In genomic region chr11:18745840-18746239, GRCm38 (mm10) we compare ENCODE assay signal across 8 mouse cellular contexts.
DNase-seq lines count a peak whose midpoint lies in the region; ATAC-seq lines count a peak whose summit lies in the region.
"Had no signal": no experiment of that assay in that cellular context is flagged by ENCODE, and none has a peak within 500 bp of the region (broad histone marks: within the 10 kb centered on the region; RNA-seq: fewer than 3 reads in every experiment).

No protein-coding gene starts in this region.

- no peak overlapping the region for H3K9ac ChIP-seq in hindbrain, embryonic 14.5 days
- no peak overlapping the region for H3K9ac ChIP-seq in kidney, embryonic 15.5 days
- H3K9ac ChIP-seq in neural tube, embryonic 14.5 days (replicated peaks; ENCODE audit: low read depth, low read length) = no peak overlapping the region

- no peaks in the 10 kb centered on the region for H3K9me3 ChIP-seq in hindbrain, embryonic 14.5 days (ENCODE audit: control insufficient read depth, low read length)
- no peaks in the 10 kb centered on the region for H3K9me3 ChIP-seq in kidney, embryonic 15.5 days (replicated peaks)
- no peaks in the 10 kb centered on the region for H3K9me3 ChIP-seq in neural tube, embryonic 14.5 days (ENCODE audit: control insufficient read depth, low read length)

- no peaks in the 10 kb centered on the region for H3K27me3 ChIP-seq in hindbrain, embryonic 14.5 days (ENCODE audit: control insufficient read depth, insufficient read depth, low read length)
- no peaks in the 10 kb centered on the region for H3K27me3 ChIP-seq in kidney, embryonic 15.5 days
- no peaks in the 10 kb centered on the region for H3K27me3 ChIP-seq in neural tube, embryonic 14.5 days (ENCODE audit: control insufficient read depth, insufficient read depth, low read length)

- H3K4me3 ChIP-seq in hindbrain, embryonic 14.5 days (replicated peaks; ENCODE audit: low read length) = no peak overlapping the region
- no peak overlapping the region for H3K4me3 ChIP-seq in kidney, embryonic 15.5 days (replicated peaks)
- H3K4me3 ChIP-seq in neural tube, embryonic 14.5 days (ENCODE audit: low read depth, low read length) = no peak overlapping the region

- 0 out of 2 replicates have a peak overlapping the region, but pooled peaks have one; percentile 6 for H3K4me2 ChIP-seq in hindbrain, embryonic 14.5 days (replicated peaks)
- peak overlapping the region; percentile 35 for H3K4me2 ChIP-seq in kidney, embryonic 15.5 days
- no peak overlapping the region for H3K4me2 ChIP-seq in neural tube, embryonic 14.5 days (ENCODE audit: low read depth, low read length)

- H3K27ac ChIP-seq in hindbrain, embryonic 14.5 days = peak overlapping the region; percentile 90
- peak overlapping the region; percentile 94 for H3K27ac ChIP-seq in kidney, embryonic 15.5 days
- peak overlapping the region; percentile 36; the same call in 1 of the 2 replicates for H3K27ac ChIP-seq in neural tube, embryonic 14.5 days (ENCODE audit: low read depth, low read length)

- H3K4me1 ChIP-seq in hindbrain, embryonic 14.5 days (replicated peaks; ENCODE audit: control insufficient read depth, insufficient read depth, low read length) = peaks cover 43% of the 10 kb centered on the region
- peaks cover 57% of the 10 kb centered on the region for H3K4me1 ChIP-seq in kidney, embryonic 15.5 days
- peaks cover 36% of the 10 kb centered on the region for H3K4me1 ChIP-seq in neural tube, embryonic 14.5 days (ENCODE audit: control insufficient read depth, insufficient read depth, low read length)

- no peak for ATAC-seq in hindbrain, embryonic 14.5 days (ENCODE audit: low FRiP score)
- ATAC-seq in kidney, embryonic 15.5 days (replicated peaks; ENCODE audit: low FRiP score) = peak; percentile 88
- 0 out of 2 replicates have a peak, but pooled peaks have one; percentile 26 for ATAC-seq in neural tube, embryonic 14.5 days (ENCODE audit: low read depth)

- no peaks in the 10 kb centered on the region for H3K36me3 ChIP-seq in hindbrain, embryonic 14.5 days (replicated peaks; ENCODE audit: control insufficient read depth, insufficient read depth)
- no peaks in the 10 kb centered on the region for H3K36me3 ChIP-seq in kidney, embryonic 15.5 days
- H3K36me3 ChIP-seq in neural tube, embryonic 14.5 days (ENCODE audit: control insufficient read depth, insufficient read depth, low read length) = no peaks in the 10 kb centered on the region
- H3K36me3 ChIP-seq: G1E had no signal

- WGBS in hindbrain, embryonic 14.5 days = 54% methylated on average over 10 of the region's 10 CpGs
- WGBS in kidney, embryonic 15.5 days = 9% methylated on average over 10 of the region's 10 CpGs
- WGBS in neural tube, embryonic 14.5 days = 22% methylated on average over 10 of the region's 10 CpGs

- peak; percentile 13 for DNase-seq in kidney, adult 11 months
- DNase-seq in kidney, adult 8-10 months = no peak
- peak; percentile 34 for DNase-seq in hindbrain, embryonic 14.5 days (ENCODE audit: low spot score)
- no peak for DNase-seq in gastrocnemius, postnatal 4 days (ENCODE audit: low spot score in 2 of 2)
- DNase-seq in cerebellum, postnatal 36 days = no peak

Comparison
In these comparisons a context has a peak if more than half of its experiments do, and no peak if none do; other contexts are left out.
1. DNase-seq: peak in kidney, adult 11 months (single experiment) and hindbrain, embryonic 14.5 days (single experiment); none in kidney, adult 8-10 months (0 of 2), gastrocnemius, postnatal 4 days (0 of 2) and cerebellum, postnatal 36 days (0 of 2).
2. H3K27ac ChIP-seq: peak in every context shown above with its lines; median percentile 94 in kidney, embryonic 15.5 days; 90 in hindbrain, embryonic 14.5 days; 36 in neural tube, embryonic 14.5 days.